Mouse (Mus musculus) lung, adult 18-20 months (tissue): Measurements from ENCODE around the gene Slc16a1.
"Not testable (repeated sequence)": the region's sequence is repeated elsewhere in the genome, so short reads cannot be mapped to it uniquely, and the experiment has no call there.

Source experiments
- DNase-seq, 2 experiments: peaks; one replicate each; pipeline ENCODE4 v3.0.0; 2022; ENCODE audit warnings: mixed read lengths in 2 of 2

Gene Slc16a1

GRCm38 (mm10) chr3:104638932-104639748 is 672 bp downstream of the Slc16a1 start:
- peak; percentile 84 to 85 for DNase-seq

DNA sequence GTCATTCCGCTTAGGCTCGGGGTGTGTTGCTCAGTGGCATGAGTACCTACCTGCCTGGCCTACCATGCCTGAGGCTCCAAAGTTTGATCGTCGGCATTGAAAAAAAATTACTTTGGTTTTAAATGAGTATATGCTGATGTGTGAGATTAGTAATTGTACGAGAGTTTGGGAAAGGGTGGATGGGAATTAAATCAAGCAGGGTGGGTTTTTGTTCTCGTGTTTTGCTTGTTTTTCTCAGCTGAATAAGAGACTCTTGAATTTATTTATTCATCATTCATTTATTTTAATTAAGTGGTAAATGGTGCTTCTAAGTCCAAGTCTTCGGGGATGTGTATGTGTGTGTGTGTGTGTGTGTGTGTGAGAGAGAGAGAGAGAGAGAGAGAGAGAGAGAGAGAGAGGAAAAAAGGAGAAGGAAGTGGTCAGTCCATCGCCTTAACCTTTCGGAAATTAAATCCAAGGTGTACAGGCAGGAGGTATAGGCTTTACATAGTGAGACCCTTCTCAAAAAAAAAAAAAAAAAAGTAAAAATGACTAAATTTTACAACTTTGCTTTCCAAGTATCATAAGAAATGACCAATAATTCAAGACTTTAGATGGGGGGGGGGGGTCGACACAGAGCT is 1.4 kb downstream of the Slc16a1 start:
- DNase-seq, result no peak

- DNase-seq, result no peak
These were observed 2.4 kb downstream of the Slc16a1 start for GRCm38 (mm10) chr3:104640855-104641254.

GRCm38 (mm10) chr3:104641313-104641712 is 2.8 kb downstream of the Slc16a1 start:
- DNase-seq, result no peak

GRCm38 (mm10) chr3:104643113-104643512 is 4.6 kb downstream of the Slc16a1 start:
- no peak for DNase-seq

DNA sequence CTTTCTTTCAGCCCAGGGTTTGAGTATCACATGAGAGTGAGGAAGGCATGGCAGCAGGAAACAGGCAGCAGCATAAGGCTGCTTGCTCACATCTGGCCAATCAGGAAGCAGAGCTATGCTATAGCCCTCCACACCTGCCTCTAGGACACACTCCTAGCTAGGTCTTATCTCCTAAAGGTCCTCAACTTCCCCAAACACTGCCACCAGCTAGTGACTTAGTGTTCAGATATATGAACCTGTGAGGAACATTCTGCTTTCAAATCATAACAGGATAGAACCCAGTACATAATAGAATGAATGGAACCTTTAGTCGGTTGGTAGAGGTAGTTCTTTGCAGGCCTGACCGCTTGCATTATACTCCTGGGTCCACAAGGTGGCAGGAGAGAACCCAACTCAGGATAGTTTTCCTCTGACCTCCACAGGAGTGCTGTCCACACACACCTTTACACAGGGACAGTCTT is 5.4 kb downstream of the Slc16a1 start:
- DNase-seq, result peak; percentile 50 to 63

GRCm38 (mm10) chr3:104644371-104644770 is 5.9 kb downstream of the Slc16a1 start:
- DNase-seq, result no peak

DNA sequence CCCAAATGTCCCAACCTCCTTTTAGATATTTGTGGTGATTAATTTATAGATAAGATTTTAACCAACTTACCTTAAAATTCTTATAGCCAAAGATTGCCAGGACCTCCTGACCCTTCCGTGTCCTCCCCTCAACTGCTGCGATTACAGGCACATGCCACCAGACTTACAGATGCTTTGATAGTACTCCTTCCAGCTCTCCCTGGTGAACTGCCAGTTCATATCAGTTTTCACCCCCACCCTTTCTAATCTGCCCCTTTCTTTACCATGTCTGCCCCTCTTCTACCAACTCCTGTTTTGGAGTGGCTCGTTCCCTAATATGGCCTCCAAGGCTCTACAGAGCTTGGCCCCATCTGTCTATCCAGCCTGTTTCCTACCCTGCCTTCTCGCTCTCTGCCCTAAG is 15.8 kb downstream of the Slc16a1 start:
- no peak for DNase-seq

DNA sequence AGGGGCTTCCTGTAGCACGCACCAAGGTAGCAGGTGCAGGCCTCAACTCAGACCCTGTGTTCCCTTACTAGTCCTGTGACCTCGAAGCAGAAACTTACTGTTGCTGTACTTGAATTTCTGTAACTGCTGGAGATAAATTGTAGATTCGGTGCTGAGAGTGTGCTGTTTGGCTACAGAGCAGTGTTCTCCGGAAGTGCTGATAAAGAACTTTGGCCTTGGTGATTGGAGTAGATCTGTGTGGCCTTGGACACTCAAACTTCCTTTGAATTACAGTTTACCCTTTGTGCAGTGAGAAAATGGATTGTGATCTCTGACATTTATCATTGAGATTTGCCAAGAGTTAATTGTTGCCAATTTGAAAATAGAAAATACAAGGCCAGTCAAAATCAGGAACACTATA is 16.5 kb downstream of the Slc16a1 start:
- no peak for DNase-seq

DNA sequence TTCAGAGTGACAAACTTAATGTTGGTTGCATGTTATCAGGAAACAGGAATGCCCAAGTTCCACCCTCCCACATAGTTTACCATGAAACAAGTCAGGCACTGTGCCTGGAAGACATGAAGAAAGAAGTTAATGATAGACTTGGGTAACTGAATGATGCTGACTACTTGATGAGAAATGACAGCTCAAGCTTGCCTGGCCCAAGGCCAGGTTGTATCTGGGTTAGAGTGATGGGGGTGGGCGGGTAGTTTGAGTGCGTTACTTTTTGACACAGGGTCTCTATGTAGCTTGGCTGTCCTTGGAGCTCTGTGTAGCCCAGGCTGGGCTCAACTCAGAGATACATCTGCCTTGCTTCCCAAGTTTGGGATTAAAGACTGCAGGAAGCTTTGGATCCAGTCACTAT is 20.2 kb downstream of the Slc16a1 start:
- DNase-seq, result no peak

GRCm38 (mm10) chr3:104659758-104660157 is 21.3 kb downstream of the Slc16a1 start:
- DNase-seq, result no peak

GRCm38 (mm10) chr3:104660522-104660921 is 22.1 kb downstream of the Slc16a1 start:
- DNase-seq, result peak in 1 of 2 experiments; percentile 34

DNA sequence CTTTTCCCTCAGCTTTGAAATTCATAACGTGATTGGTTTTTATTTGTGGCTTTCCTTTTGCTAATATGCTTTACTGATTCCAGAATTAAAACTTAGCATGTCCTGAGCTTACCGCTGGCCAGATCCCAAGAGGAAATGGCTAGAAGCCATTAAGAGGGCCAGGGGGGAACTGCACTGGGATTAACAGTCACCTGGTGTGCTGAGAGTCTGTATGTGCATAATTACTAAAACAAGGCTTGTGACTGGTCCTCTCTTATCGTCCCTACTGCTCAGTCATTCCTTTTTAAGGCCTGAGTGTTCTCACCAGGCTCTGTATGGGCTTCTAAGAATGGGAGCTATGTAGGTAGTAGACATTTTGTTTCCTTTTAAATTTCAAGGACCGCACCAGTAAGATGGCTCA is 23.5 kb downstream of the Slc16a1 start:
- peak in 1 of 2 experiments; percentile 44 for DNase-seq

GRCm38 (mm10) chr3:104662926-104663325 is 24.5 kb downstream of the Slc16a1 start:
- no peak for DNase-seq

DNA sequence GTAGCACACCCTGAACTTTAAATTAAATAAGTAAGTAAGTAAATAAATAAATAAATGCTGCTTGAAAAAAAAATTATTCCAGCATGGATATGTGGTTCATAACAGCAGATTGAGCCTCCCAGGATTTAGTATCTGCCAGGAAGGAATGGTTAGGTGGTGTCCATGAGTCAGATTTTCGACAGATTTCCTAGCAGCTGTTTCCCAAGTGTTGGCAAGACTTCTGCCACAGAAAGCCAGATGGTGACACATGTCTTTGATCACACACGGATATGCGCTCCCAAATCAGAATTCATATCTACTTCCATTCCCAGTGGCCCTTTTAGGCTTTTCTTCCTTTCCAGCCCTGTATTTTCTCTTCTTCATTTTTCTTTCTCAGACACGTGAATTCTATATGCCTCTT is 28.5 kb downstream of the Slc16a1 start:
- DNase-seq, result no peak

DNA sequence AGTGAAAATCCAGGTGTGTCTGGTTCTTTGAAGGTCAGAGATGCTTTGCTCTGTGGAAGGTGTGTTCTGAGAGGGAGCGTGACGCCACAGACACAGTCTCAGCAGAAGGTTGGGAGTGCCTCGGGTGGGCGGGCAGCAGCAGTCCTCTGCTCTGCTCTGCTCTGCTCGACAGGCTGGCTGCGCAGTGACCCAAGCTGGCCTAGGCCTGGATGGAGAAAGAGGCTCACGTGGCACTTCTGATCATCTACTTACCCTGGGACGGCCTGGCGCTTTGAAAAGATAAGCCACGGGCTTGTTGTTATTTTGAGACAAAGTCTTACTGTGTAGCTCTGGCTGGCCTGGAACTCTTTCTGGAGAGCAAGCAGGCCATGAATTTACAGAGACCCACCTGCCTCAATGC is 29.0 kb downstream of the Slc16a1 start:
- DNase-seq, result no peak

- no peak for DNase-seq
These were observed 30.5 kb downstream of the Slc16a1 start for GRCm38 (mm10) chr3:104668989-104669388.

GRCm38 (mm10) chr3:104669856-104670182 is 31.4 kb downstream of the Slc16a1 start:
- no peak for DNase-seq

GRCm38 (mm10) chr3:104670183-104671020 is 31.9 kb downstream of the Slc16a1 start:
- not testable (repeated sequence) for DNase-seq

GRCm38 (mm10) chr3:104671543-104671942 is 33.1 kb downstream of the Slc16a1 start:
- peak in 1 of 2 experiments; percentile 25 for DNase-seq

DNA sequence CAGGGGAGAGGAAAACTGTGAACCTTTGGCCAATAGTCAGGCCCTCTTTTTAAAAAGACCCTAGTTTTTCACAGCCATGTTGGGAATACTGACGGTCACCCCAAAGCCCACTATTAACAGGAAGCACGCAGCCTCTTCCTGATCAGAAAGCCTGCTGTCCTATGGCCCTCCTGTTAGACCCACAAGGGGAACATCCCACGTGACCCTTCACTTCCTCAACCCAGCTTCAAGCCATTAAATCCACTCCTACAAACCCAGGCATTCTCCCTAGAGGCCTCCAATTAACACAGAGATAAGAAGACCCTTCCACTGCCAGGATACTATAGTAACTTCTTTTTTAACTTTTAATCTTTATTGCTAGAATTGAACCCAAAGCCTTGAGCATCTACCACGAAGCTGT is 33.6 kb downstream of the Slc16a1 start:
- no peak for DNase-seq

- DNase-seq, result no peak
These were observed 35.3 kb downstream of the Slc16a1 start for GRCm38 (mm10) chr3:104673642-104674328.
